Mouse (Mus musculus): Measurements from ENCODE around the gene Gm28168.
"Not testable (repeated sequence)": the region's sequence is repeated elsewhere in the genome, so short reads cannot be mapped to it uniquely, and the experiment has no call there.

Gene Gm28168

GRCm38 (mm10) chr1:117927715-117928114, at the start of gene Gm28168:
Gene Gm28168, plus strand, starts transcription at chr1:117928015.
- DNase-seq (ENCODE audit: low read depth in 1 of 2, low spot score in 2 of 2) = not testable (repeated sequence)

GRCm38 (mm10) chr1:117965639-117966038, 37.8 kb downstream of the Gm28168 start, which contains the start of gene Gm7145:
Gene Gm7145, plus strand, starts transcription at chr1:117965939.
- DNase-seq (ENCODE audit: low read depth in 1 of 2, low spot score in 2 of 2) = no peak
